Mouse (Mus musculus): ENCODE results near the gene Aup1.

DNA sequence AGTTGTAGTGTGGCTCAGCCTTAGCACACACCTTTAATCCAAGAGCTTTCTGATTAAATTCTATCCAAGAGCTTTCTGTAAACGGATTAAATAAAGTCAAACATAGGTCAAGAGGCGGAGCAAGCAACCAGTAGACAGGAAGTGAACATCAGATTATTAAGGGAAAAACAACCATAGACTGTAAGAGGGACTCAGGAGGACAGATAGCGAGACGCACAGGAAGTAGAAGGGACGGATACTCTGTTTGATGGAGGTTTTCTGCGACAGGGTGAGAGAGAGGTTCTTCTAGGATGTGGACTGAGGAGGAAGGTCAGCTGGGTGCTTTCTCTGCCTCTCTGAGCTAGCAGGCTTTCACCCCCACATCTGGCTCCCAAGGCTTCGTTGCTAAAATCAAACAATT lies 44.3 kb upstream of the Aup1 start:
- TF ChIP-seq POLR2A (IDR thresholded peaks at IDR 0.05; ENCODE audit: insufficient read depth, low read depth, low read length) = no peak
- TF ChIP-seq CTCF (IDR thresholded peaks at IDR 0.05; ENCODE audit: insufficient read depth, low read depth, low read length) = no peak

Measured in olfactory bulb, adult 2 months (tissue).